Mouse (Mus musculus) left cerebral cortex, postnatal 25 days (tissue): ENCODE measurements around the gene Dph7. TPM values are rescaled to one million over a fixed set of nuclear protein-coding genes. Genes with fewer than 3 reads are reported as not detected.
"Not testable (repeated sequence)": the region's sequence is repeated elsewhere in the genome, so short reads cannot be mapped to it uniquely, and the experiment has no call there.

Experiments used
- DNase-seq, 2 experiments: peaks; one replicate each; pipeline ENCODE4 v3.0.0; 2022; ENCODE audit warnings: low spot score in 2 of 2, mixed read lengths in 1 of 2
- intact Hi-C: fragments of 180-260 bp; cut with DNase I; formaldehyde crosslinking; loops from one replicate; pipeline ENCODE4 v1.15.1; 2025
- total RNA-seq, 2 experiments: library from RNA; stranded (reverse); gene quantifications; 2 replicates each; pipeline ENCODE4 v1.2.3; 2021

The Dph7 gene
- total RNA-seq, result 10 to 100 TPM; 27.5 to 33.5 TPM

GRCm38 (mm10) chr2:24962304-24963000, at the start of gene Dph7:
Gene Dph7, plus strand, starts transcription at chr2:24962400.
- intact Hi-C loops, result no loop called here
- peak; percentile 87 to 93 for DNase-seq

- DNase-seq, result no peak
- intact Hi-C loops, result no loop called here
Measured at GRCm38 (mm10) chr2:24912589-24912988, 49.6 kb upstream of the Dph7 start.

GRCm38 (mm10) chr2:24914762-24915161, 47.4 kb upstream of the Dph7 start:
- DNase-seq, result no peak
- intact Hi-C loops, result no loop called here

GRCm38 (mm10) chr2:24918930-24919838, 43.0 kb upstream of the Dph7 start, which contains the start of gene Ehmt1:
Gene Ehmt1, minus strand, starts transcription at chr2:24919614.
- intact Hi-C loops, result no loop called here

DNA sequence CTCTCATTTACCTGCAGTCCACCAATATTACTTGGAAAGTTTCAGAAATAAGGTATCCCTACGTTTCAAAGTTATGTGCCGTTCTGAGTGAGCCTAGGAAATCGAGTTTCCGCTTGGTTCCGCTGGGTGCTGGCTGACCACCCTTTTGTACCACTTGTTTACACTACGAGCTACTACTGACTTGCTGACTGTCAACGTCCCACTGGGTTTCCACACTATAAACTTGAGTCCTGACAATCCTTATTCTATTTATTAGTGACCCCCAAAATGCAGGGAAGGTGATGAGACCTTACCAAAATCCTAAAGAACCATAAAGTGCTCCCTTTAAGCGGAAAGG, 42.4 kb upstream of the Dph7 start:
- DNase-seq, result no peak
- intact Hi-C loops, result no loop called here

More at GRCm38 (mm10) chr2:24918930-24919838, 43.0 kb upstream of the Dph7 start, which contains the start of gene Ehmt1:
- DNase-seq, result peak; percentile 96

DNA sequence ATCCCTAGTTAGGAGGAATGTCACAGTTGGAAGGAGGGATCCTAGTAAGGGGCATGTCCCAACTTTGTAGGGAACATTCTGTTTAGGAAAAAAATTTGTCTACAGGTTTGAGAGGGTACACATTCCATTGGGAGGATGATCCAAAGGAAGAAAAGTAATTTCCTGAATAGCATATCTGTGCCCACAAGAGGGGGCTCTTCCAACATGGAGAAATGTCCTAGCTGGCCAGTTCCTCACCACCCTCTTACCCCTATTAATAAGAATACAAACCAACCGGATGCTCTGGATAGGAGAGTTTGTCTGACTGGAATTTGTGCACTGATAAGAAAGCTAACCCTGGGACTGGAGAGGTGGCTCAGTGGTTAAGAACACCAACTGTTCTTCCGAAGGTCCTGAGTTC, 38.6 kb upstream of the Dph7 start:
- intact Hi-C loops, result no loop called here

DNA sequence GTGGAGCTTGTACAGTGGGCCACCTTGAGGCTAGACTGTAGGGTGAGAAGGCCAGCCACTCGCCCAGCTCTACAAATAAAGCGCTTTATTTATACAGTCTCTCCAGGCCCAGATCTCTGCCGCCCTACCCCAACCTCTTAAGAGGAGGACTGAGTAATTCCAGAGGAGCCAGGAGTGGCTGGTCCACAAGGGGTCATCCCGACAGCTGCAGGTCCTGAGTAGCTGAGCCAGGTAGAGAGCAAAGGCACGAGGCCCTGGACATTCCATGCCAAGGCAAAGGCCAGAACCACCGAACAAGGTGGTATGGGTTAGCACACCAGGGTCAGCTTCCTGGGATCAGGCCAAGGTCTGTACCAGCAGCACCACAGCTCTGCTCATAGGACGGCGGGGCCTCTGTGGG, 36.9 kb upstream of the Dph7 start:
- intact Hi-C loops, result no loop called here
- no peak for DNase-seq

More for the DNA sequence above, 38.6 kb upstream of the Dph7 start:
- DNase-seq, result no peak

- intact Hi-C loops, result no loop called here
- DNase-seq, result no peak
Measured at GRCm38 (mm10) chr2:24926345-24926964, 35.7 kb upstream of the Dph7 start.

DNA sequence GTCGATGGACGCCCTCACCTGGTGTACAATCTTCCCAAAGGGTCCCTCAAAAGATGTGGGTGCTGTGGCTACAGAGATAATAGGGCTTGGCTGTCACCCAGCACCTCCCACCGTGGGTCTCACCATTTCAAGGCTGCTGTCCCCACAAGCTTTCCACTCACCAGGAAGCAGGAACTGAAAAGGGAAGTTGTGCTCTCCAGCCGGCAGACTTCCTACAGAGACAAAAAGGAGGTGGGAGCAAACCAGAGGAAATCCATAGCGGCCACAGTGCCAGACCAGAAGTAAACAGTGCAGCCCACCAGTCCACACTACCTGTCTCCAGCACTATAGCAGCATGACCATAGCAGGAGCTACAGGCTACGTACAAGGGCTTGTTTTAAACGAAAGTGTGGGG, 35.2 kb upstream of the Dph7 start:
- intact Hi-C loops, result no loop called here
- DNase-seq, result no peak

DNA sequence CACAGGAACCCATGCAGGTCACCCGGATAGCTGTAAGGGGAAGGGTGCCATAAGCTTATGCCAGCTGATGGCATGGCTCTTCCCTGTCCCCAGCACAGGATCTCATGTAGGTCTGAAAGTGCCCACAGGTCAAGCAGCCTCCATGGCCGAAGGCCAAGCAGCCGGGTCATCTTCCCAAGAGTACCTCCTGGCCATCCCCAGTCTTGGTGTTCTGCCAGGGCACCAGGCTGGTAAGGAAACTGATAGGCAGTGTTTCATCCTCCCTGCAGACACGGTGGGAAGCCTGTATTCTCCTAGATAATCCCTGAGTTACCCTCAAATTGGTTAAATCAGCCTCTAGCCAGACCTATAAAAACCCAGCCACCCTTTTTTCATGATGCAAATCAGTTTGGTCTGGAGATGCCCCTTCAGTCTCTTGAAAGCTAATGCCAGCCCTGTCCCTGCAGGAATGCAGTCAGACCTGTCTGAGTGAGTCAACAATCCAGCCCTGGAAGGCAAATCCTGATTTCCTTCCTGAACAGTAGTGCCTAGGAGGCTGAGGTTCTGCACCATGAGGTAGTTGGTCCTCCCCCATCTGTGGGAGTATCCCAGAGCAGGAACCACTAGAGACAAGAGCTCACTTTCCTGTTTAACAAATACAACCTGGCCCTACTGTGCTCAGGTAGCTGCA, 34.3 kb upstream of the Dph7 start:
- intact Hi-C loops, result no loop called here
- DNase-seq, result no peak

DNA sequence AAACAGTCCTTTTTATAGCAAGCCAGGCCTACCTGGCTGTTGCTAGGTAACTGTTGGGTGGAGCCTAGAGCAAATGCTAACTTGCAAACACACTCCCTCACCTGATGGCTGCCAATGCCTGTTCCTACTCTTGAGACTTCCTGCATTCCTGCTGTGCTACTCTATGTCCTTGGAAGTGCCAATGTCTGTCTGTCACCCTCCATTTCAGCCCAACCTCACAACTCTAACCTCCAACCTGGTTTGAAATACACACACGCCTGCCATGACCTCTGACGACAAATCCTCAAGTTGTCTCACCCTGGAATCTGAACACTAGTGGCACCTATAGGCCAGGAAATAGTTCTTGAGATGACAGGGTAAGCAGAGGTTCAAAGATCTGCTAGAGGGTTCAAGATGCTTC, 33.1 kb upstream of the Dph7 start:
- DNase-seq, result no peak
- intact Hi-C loops, result no loop called here

DNA sequence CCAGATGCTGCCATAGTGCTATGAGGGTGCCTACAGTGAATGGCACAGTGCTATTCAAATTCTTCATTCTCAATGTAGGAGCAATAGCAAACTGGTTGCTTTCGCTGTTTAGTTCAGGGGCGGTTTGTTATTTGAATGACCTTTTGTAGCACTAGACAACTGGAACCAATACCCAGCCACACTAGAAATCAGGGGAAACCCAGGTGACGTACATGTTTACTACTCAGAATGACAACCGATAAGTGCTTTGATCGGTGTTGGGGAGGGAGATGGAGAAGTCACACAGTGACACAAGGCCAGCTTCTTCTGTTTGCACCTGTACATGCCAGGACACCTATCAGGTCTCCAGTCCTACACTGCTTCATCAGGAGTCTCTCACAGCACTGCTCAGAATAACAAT, 32.6 kb upstream of the Dph7 start:
- intact Hi-C loops, result no loop called here
- no peak for DNase-seq

DNA sequence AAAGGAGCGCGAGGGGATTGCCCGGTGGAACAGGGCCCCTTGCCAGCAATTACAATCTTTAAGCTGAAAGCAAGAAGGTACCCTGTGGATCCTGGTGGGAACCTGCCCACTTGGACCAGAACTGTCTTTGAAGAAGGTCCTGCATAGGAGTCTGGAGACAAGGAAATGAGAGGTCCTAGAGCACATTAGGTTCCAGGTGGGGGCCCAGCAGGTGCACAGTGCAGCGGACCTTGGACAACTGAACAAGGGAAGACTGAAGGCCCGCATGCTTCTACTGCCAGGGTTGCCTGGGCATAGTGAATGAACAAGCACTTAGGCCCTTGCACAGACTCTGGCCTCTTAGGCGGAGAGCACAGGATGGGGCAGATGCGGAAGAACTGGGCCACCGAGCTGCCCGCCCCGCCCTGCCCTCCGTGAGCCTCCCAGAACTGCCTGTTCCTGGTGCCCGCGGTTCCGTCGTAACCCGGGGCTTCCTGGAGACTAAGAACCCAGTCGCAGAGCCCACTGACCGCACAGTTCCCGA, 27.7 kb upstream of the Dph7 start:
- peak in 1 of 2 experiments; percentile 14 for DNase-seq
- intact Hi-C loops, result no loop called here

DNA sequence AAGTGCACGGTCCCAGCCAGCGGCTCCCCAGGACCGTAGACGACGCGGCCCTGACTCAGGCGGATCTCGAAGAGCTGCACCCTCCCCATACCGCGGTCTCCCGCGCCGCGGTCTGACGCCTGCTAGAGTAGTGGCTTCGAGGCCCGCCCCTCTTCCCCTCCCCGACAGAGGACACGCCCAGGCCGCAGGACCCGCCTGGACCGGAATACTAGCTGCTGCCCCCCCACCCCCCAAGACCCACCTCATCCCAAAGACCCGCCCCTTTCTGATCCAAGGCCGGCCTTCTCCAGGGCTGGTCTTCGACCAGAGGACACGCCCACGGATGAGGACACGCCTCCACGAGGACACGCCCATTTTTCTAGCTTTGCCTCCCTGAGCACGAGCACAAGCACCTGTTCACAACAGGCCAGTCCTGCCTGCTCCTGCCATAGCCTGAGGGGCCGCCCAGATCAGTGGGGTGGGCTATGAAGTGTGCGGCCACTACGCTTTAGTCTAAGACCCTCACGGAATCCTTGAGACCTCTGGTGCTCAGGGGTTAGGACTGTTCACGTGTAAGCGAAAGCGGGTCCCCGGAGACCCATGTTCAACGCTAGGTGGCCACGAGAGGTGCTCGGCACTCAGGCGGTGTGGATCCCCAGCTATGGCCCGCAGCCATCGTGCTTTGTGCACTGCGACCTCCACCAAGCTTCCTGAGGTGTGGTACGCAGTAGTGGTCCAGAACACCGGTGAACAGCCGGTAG, 27.0 kb upstream of the Dph7 start, which contains the start of gene Arrdc1:
Arrdc1 (minus strand) TSS at position 196 of the 740 bp plus-strand sequence.
- DNase-seq, result peak; percentile 81 to 89
- intact Hi-C loops, result no loop called here

- no peak for DNase-seq
- intact Hi-C loops, result no loop called here
Measured at GRCm38 (mm10) chr2:24942092-24942491, 20.1 kb upstream of the Dph7 start.

- DNase-seq, intact Hi-C loops: not testable (repeated sequence)
Measured at GRCm38 (mm10) chr2:24944304-24944703, 17.9 kb upstream of the Dph7 start.

DNA sequence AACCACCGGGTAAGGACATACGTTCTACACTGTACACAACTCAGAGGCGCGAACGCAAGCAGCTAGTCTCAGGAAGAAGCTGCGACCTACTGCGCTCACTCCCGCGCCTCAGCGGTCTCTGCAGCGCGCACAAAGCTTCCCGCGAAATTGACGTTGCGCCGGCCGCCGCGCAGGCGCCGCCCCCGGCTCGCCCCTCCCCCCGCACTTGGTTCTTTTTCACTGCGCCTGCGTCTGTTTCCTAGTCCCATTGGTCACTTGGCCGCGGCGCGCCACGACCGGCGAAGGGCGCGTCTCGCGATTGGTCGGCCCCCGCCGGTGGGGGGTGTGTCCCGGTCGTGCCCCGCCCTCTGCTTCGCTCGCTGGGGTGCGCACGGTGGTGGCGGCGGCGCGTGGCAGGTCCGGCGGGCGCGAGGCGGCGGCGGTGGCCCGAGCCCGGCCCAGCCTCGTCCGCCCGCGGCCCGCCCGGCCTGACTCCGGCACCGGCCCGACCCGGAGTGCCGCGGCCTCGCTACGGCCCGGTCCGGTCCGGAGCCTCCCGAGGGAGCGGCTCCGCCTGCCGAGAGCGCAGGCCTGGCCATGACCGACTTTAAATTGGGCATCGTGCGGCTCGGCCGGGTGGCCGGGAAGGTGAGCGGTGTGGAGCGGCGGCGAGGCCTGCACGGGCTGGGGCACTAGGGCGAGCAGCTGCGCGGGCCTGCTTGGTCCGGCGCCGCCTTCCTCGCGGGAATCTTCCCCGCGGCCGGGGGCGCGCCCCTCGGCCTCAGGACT, 12.6 kb upstream of the Dph7 start, which contains the start of gene Zmynd19:
Zmynd19 (plus strand) TSS at position 372 of the 768 bp plus-strand sequence.
- intact Hi-C loops, result no loop called here
- peak; percentile 98 to 99 for DNase-seq

DNA sequence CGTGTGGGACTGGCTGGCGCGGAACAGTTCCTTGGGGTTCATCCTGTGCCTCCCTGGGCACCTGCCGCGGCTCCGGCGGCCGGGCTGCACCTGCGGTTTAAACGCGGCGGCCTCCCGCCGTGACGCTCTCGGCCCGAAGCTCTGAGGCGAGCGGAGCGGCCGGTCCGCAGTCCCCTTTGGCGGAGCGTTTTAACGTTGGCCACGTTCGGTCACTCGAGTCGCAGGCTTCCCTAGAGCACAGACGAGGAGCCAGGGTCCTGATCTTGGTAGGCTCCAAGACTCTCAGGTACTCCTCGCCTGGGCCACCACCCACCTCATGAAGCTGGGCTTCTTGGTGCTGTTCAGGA, 12.0 kb upstream of the Dph7 start:
- intact Hi-C loops, result no loop called here
- no peak for DNase-seq
